15 mouse cellular contexts compared by ENCODE assay signal in the genomic region with DNA sequence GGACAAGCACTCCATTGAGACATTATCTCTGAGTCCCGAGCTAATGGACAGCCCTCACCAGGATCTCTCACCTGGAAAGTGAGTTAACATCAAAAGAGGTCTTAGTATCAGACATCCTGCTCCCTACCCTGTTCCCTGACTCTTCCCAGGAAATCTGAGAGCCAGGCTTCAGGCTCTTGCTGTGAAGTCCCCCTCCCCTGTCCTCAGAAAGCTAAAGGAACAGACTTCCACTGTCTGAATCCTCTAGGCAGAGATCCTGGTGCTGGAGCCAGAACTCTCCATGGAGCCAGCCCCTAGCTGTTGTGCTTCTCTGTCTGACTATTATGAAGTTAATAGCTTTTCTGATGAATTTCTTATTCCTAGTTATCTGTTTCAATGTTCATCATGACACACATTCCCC.
A peak's percentile ranks its signal among the peaks of the same experiment; 100 is the strongest.
DNase-seq lines count a peak whose midpoint lies in the region; ATAC-seq and TF ChIP-seq lines count a peak whose summit lies in the region.
"Had no signal": no experiment of that assay in that cellular context is flagged by ENCODE, and none has a peak within 500 bp of the region (broad histone marks: within the 10 kb centered on the region; RNA-seq: fewer than 3 reads in every experiment).

No protein-coding gene starts in this region.

- no peak overlapping the region for H3K4me2 ChIP-seq in forebrain, embryonic 14.5 days (ENCODE audit: low read length)
- no peak overlapping the region for H3K4me2 ChIP-seq in hindbrain, postnatal 0 days (ENCODE audit: low read depth, low read length)
- no peak overlapping the region for H3K4me2 ChIP-seq in midbrain, embryonic 14.5 days (ENCODE audit: low read length)
- H3K4me2 ChIP-seq: embryonic facial prominence, embryonic 13.5 days had no signal

- H3K9ac ChIP-seq in forebrain, embryonic 14.5 days (ENCODE audit: low read length), result no peak overlapping the region
- H3K9ac ChIP-seq in hindbrain, postnatal 0 days (replicated peaks; ENCODE audit: low read length), result no peak overlapping the region
- H3K9ac ChIP-seq in midbrain, embryonic 14.5 days (replicated peaks; ENCODE audit: low read length), result no peak overlapping the region
- H3K9ac ChIP-seq: embryonic facial prominence, embryonic 13.5 days had no signal

- peak overlapping the region; percentile 29; the same call in 1 of the 2 replicates for H3K27ac ChIP-seq in forebrain, embryonic 14.5 days (ENCODE audit: low read depth, low read length)
- peak overlapping the region; percentile 49; the same call in 1 of the 2 replicates for H3K27ac ChIP-seq in hindbrain, postnatal 0 days
- H3K27ac ChIP-seq in midbrain, embryonic 14.5 days (replicated peaks; ENCODE audit: low read depth, low read length), result no peak overlapping the region
- H3K27ac ChIP-seq in kidney, adult 2 months (ENCODE audit: insufficient read depth, low read depth, low read length), result no peak overlapping the region
- H3K27ac ChIP-seq: embryonic facial prominence, embryonic 13.5 days; kidney, postnatal 0 days; layer of hippocampus, adult 2 months had no signal

- H3K27me3 ChIP-seq in forebrain, embryonic 14.5 days (replicated peaks; ENCODE audit: control insufficient read depth, insufficient read depth, low read length), result no peaks in the 10 kb centered on the region
- H3K27me3 ChIP-seq in hindbrain, postnatal 0 days (ENCODE audit: insufficient read depth, low read length), result no peaks in the 10 kb centered on the region
- no peaks in the 10 kb centered on the region for H3K27me3 ChIP-seq in midbrain, embryonic 14.5 days (ENCODE audit: control insufficient read depth, insufficient read depth, low read length)
- H3K27me3 ChIP-seq in kidney, adult 2 months (replicated peaks; ENCODE audit: control insufficient read depth, insufficient read depth, low read length), result no peaks in the 10 kb centered on the region
- H3K27me3 ChIP-seq: embryonic facial prominence, embryonic 13.5 days had no signal

- no peaks in the 10 kb centered on the region for H3K9me3 ChIP-seq in forebrain, embryonic 14.5 days (replicated peaks; ENCODE audit: control insufficient read depth, low read length)
- no peaks in the 10 kb centered on the region for H3K9me3 ChIP-seq in hindbrain, postnatal 0 days (ENCODE audit: low read length)
- H3K9me3 ChIP-seq in midbrain, embryonic 14.5 days (ENCODE audit: control insufficient read depth, low read length), result no peaks in the 10 kb centered on the region
- H3K9me3 ChIP-seq: embryonic facial prominence, embryonic 13.5 days had no signal

- H3K4me3 ChIP-seq in forebrain, embryonic 14.5 days (ENCODE audit: low read depth, low read length), result no peak overlapping the region
- H3K4me3 ChIP-seq in hindbrain, postnatal 0 days (ENCODE audit: low read length), result no peak overlapping the region
- H3K4me3 ChIP-seq in midbrain, embryonic 14.5 days (replicated peaks; ENCODE audit: low read depth, low read length), result no peak overlapping the region
- no peak overlapping the region for H3K4me3 ChIP-seq in kidney, adult 2 months (ENCODE audit: insufficient read depth, low read depth, low read length)
- H3K4me3 ChIP-seq: embryonic facial prominence, embryonic 13.5 days; layer of hippocampus, adult 2 months had no signal

- DNase-seq in heart, adult 11 months, result peak; percentile 24
- no peak for DNase-seq in heart, postnatal 25 days (ENCODE audit: low spot score)
- no peak for DNase-seq in forebrain, embryonic 14.5 days (ENCODE audit: low spot score)
- DNase-seq in hindbrain, postnatal 0 days (ENCODE audit: low spot score), result peak; percentile 52
- DNase-seq in midbrain, embryonic 14.5 days, result peak; percentile 37
- no peak for DNase-seq in layer of hippocampus, adult 8-10 months (ENCODE audit: low spot score in 2 of 2)
- DNase-seq in right cerebral cortex, postnatal 25 days, result no peak
- DNase-seq in kidney, adult 2 months, result no peak
- DNase-seq: cerebellum, adult 11 months; gastrocnemius, postnatal 10 days; liver; right cerebral cortex, postnatal 14 days had no signal

- peaks cover 16% of the 10 kb centered on the region for H3K4me1 ChIP-seq in forebrain, embryonic 14.5 days (ENCODE audit: control insufficient read depth, insufficient read depth, low read length)
- 0 out of 2 replicates have a peak, but pooled peaks cover 4% of the 10 kb centered on the region for H3K4me1 ChIP-seq in hindbrain, postnatal 0 days (ENCODE audit: insufficient read depth, low read length)
- peaks cover 22% of the 10 kb centered on the region for H3K4me1 ChIP-seq in midbrain, embryonic 14.5 days (ENCODE audit: control insufficient read depth, insufficient read depth, low read length)
- no peaks in the 10 kb centered on the region for H3K4me1 ChIP-seq in kidney, adult 2 months (ENCODE audit: control insufficient read depth, insufficient read depth, low read length)

- no peak for ATAC-seq in forebrain, embryonic 14.5 days
- peak; percentile 72 for ATAC-seq in hindbrain, postnatal 0 days
- ATAC-seq in midbrain, embryonic 14.5 days (ENCODE audit: low FRiP score, low TSS enrichment), result no peak

- no peak for TF ChIP-seq POLR2A in kidney, adult 2 months (IDR thresholded peaks at IDR 0.05; ENCODE audit: low read depth, low read length)

- WGBS in forebrain, embryonic 14.5 days, result 11% methylated on average over 1 of the region's 1 CpGs
- 20% methylated on average over 1 of the region's 1 CpGs for WGBS in hindbrain, postnatal 0 days
- 6% methylated on average over 1 of the region's 1 CpGs for WGBS in midbrain, embryonic 14.5 days
- WGBS in kidney, adult 2 months, result 25% methylated on average over 1 of the region's 1 CpGs

- no peaks in the 10 kb centered on the region for H3K36me3 ChIP-seq in forebrain, embryonic 14.5 days (ENCODE audit: control insufficient read depth, insufficient read depth, low read length)
- no peaks in the 10 kb centered on the region for H3K36me3 ChIP-seq in hindbrain, postnatal 0 days (ENCODE audit: insufficient read depth, low read length)
- no peaks in the 10 kb centered on the region for H3K36me3 ChIP-seq in midbrain, embryonic 14.5 days (ENCODE audit: control insufficient read depth, insufficient read depth, low read length)
- no peaks in the 10 kb centered on the region for H3K36me3 ChIP-seq in kidney, adult 2 months (ENCODE audit: control insufficient read depth, insufficient read depth, low read length)
- H3K36me3 ChIP-seq: embryonic facial prominence, embryonic 13.5 days had no signal

- TF ChIP-seq CTCF in hindbrain, postnatal 0 days (IDR thresholded peaks at IDR 0.05; ENCODE audit: low read depth), result no peak
- no peak for TF ChIP-seq CTCF in kidney, adult 2 months (conservative IDR thresholded peaks at IDR 0.05; ENCODE audit: insufficient read depth, insufficient read length, low read depth, low read length)

- intact Hi-C loops in heart, postnatal 25 days (cut with DNase I), result no loop called here

Comparison
In these comparisons a context has a peak if more than half of its experiments do, and no peak if none do; other contexts are left out.
1. DNase-seq: peak in heart, adult 11 months (single experiment), hindbrain, postnatal 0 days (single experiment) and midbrain, embryonic 14.5 days (single experiment); none in heart, postnatal 25 days (single experiment), forebrain, embryonic 14.5 days (single experiment), layer of hippocampus, adult 8-10 months (0 of 2), right cerebral cortex, postnatal 25 days (single experiment) and kidney, adult 2 months (single experiment).
2. H3K27ac ChIP-seq: peak in forebrain, embryonic 14.5 days (single experiment) and hindbrain, postnatal 0 days (single experiment); none in midbrain, embryonic 14.5 days (single experiment) and kidney, adult 2 months (single experiment).